ENCODE assay signal across 26 mouse cellular contexts in the genomic region with DNA sequence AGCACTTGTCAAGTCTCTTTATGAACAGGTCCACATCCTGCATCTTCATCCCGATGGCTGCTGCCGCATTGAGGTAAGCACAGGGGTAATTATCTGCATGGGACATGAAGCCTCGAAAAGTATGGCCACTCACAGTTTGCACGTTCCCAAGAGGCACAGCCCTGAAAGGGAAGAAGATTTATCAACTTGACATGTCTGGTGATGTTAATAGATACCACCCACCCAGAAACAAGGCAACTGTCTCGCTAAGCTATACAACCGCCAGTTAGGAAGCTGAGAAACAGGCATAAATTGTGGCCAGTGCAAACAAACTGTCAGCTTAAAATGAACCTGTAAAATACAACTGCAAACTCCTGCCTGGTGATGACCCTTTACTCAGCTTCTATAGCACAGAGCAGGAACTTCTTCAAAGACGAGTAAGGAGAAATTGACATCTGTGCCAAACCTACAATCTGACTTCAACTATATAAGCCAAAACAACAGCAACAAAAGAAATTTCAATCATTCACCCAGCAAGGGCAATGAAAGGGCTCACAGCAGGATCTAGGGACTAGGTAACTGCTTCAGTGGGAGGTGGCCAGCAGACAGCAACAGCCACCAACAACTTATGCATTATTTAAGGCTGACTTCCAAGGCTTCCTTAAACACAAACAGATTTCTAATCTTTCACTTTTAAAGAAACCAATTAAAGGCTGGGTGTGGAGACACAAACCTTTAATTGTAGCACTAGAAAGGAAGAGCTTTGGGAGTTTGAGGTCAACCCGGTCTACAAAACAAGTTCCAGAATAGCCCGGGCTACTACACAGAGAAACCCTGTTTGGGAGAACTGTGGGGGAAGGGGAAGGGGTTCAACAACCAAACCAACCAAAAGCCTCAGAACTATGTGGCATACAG. TPM values are rescaled to one million over a fixed set of nuclear protein-coding genes. Genes with fewer than 3 reads are reported as not detected.
DNase-seq lines count a peak whose midpoint lies in the region; ATAC-seq and TF ChIP-seq lines count a peak whose summit lies in the region.
"Had no signal": no experiment of that assay in that cellular context is flagged by ENCODE, and none has a peak within 500 bp of the region (broad histone marks: within the 10 kb centered on the region; RNA-seq: fewer than 3 reads in every experiment).

No protein-coding gene starts in this region.

- ATAC-seq in midbrain, embryonic 11.5 days (ENCODE audit: low FRiP score) = no peak
- no peak for ATAC-seq in midbrain, embryonic 13.5 days
- ATAC-seq in neural tube, embryonic 14.5 days (ENCODE audit: low read depth) = peak; percentile 31; the same call in 1 of the 2 replicates
- ATAC-seq: forebrain, embryonic 16.5 days; liver, embryonic 12.5 days; midbrain, embryonic 16.5 days had no signal

- peaks cover 9% of the 10 kb centered on the region for H3K36me3 ChIP-seq in midbrain, embryonic 11.5 days (ENCODE audit: control insufficient read depth, insufficient read depth, low read length)
- H3K36me3 ChIP-seq in midbrain, embryonic 13.5 days = peaks cover 56% of the 10 kb centered on the region
- peaks cover 17 to 33% of the 10 kb centered on the region in 2 experiments for H3K36me3 ChIP-seq in MEL (ENCODE audit: control insufficient read depth in 1 of 2, insufficient read depth in 2 of 2, low read length in 2 of 2)
- H3K36me3 ChIP-seq in neural tube, embryonic 14.5 days (ENCODE audit: control insufficient read depth, insufficient read depth, low read length) = peaks cover 15% of the 10 kb centered on the region

- H3K79me2 ChIP-seq in MEL (ENCODE audit: control insufficient read depth, insufficient read depth, low read length, poor library complexity) = no peaks in the 10 kb centered on the region

- WGBS in midbrain, embryonic 11.5 days = 73% methylated on average over 9 of the region's 9 CpGs
- WGBS in midbrain, embryonic 13.5 days = 79% methylated on average over 9 of the region's 9 CpGs
- 26% methylated on average over 9 of the region's 9 CpGs for WGBS in neural tube, embryonic 14.5 days

- TF ChIP-seq EP300 in MEL (IDR thresholded peaks at IDR 0.05; ENCODE audit: low read depth in 1 of 2, low read length in 2 of 2) = peak in 1 of 2 experiments; percentile 62; a peak in 2 of 4 replicates

- H3K27me3 ChIP-seq in midbrain, embryonic 11.5 days (ENCODE audit: control insufficient read depth, insufficient read depth, low read length) = no peaks in the 10 kb centered on the region
- H3K27me3 ChIP-seq in midbrain, embryonic 13.5 days = no peaks in the 10 kb centered on the region
- no peaks in the 10 kb centered on the region for H3K27me3 ChIP-seq in MEL (ENCODE audit: control insufficient read depth in 1 of 2, insufficient read depth in 2 of 2, low read length in 2 of 2)
- no peaks in the 10 kb centered on the region for H3K27me3 ChIP-seq in neural tube, embryonic 14.5 days (ENCODE audit: control insufficient read depth, insufficient read depth, low read length)
- H3K27me3 ChIP-seq: heart, embryonic 12.5 days; hindbrain, embryonic 12.5 days; kidney, embryonic 15.5 days; limb, embryonic 13.5 days; liver, embryonic 12.5 days; megakaryocyte, embryonic 14.5 days had no signal

- no peak for TF ChIP-seq CTCF in MEL (IDR thresholded peaks at IDR 0.05 in 2 of 3, conservative IDR thresholded peaks at IDR 0.05 in 1 of 3; ENCODE audit: control insufficient read depth in 1 of 3, insufficient read depth in 1 of 3, low read depth in 2 of 3, low read length in 3 of 3, poor library complexity in 1 of 3, severe bottlenecking in 1 of 3)

- peak; percentile 51 for DNase-seq in midbrain, embryonic 11.5 days (ENCODE audit: low spot score, missing footprints)
- peak; percentile 45 for DNase-seq in MEL (ENCODE audit: low read depth, low spot score)
- peak; percentile 51 for DNase-seq in embryo, embryonic 10 days (ENCODE audit: low spot score)
- DNase-seq in layer of hippocampus, adult 9-11 months = no peak
- DNase-seq in right cerebral cortex, postnatal 4 days = no peak
- DNase-seq: adrenal gland, postnatal 36 days; cerebellum, adult 9-11 months; gastrocnemius, postnatal 10 days; heart, postnatal 10 days; kidney, postnatal 36 days; lung, adult 18-20 months; lung, postnatal 10 days; right cerebral cortex, postnatal 25 days; thymus, adult 2 months; thymus, postnatal 4 days had no signal

- no peak overlapping the region for H3K4me2 ChIP-seq in midbrain, embryonic 11.5 days
- H3K4me2 ChIP-seq in midbrain, embryonic 13.5 days (replicated peaks) = no peak overlapping the region
- H3K4me2 ChIP-seq in neural tube, embryonic 14.5 days (ENCODE audit: low read depth, low read length) = no peak overlapping the region
- H3K4me2 ChIP-seq: heart, embryonic 12.5 days; hindbrain, embryonic 12.5 days; kidney, embryonic 15.5 days; limb, embryonic 13.5 days; liver, embryonic 12.5 days had no signal

- TF ChIP-seq POLR2A in MEL (IDR thresholded peaks at IDR 0.05; ENCODE audit: control insufficient read depth in 1 of 2, insufficient read depth in 1 of 2, low read depth in 1 of 2, low read length in 2 of 2, poor library complexity in 1 of 2) = no peak

- H3K9ac ChIP-seq in midbrain, embryonic 11.5 days (ENCODE audit: low read length) = no peak overlapping the region
- no peak overlapping the region for H3K9ac ChIP-seq in midbrain, embryonic 13.5 days (replicated peaks)
- no peak overlapping the region for H3K9ac ChIP-seq in MEL (ENCODE audit: control insufficient read depth, low read depth, low read length, poor library complexity, severe bottlenecking)
- no peak overlapping the region for H3K9ac ChIP-seq in neural tube, embryonic 14.5 days (replicated peaks; ENCODE audit: low read depth, low read length)
- H3K9ac ChIP-seq: heart, embryonic 12.5 days; hindbrain, embryonic 12.5 days; kidney, embryonic 15.5 days; limb, embryonic 13.5 days; liver, embryonic 12.5 days had no signal

- H3K9me3 ChIP-seq in midbrain, embryonic 11.5 days (ENCODE audit: control insufficient read depth, low read length) = no peaks in the 10 kb centered on the region
- no peaks in the 10 kb centered on the region for H3K9me3 ChIP-seq in midbrain, embryonic 13.5 days
- no peaks in the 10 kb centered on the region for H3K9me3 ChIP-seq in MEL (replicated peaks; ENCODE audit: insufficient read depth, low read length)
- H3K9me3 ChIP-seq in neural tube, embryonic 14.5 days (ENCODE audit: control insufficient read depth, low read length) = no peaks in the 10 kb centered on the region
- H3K9me3 ChIP-seq: kidney, embryonic 15.5 days; limb, embryonic 13.5 days; liver, embryonic 12.5 days had no signal

- no peaks in the 10 kb centered on the region for H3K4me1 ChIP-seq in midbrain, embryonic 11.5 days (ENCODE audit: control insufficient read depth, insufficient read depth, low read length)
- no peaks in the 10 kb centered on the region for H3K4me1 ChIP-seq in midbrain, embryonic 13.5 days (replicated peaks)
- peaks cover 6 to 26% of the 10 kb centered on the region in 2 experiments for H3K4me1 ChIP-seq in MEL (ENCODE audit: control insufficient read depth in 1 of 2, insufficient read depth in 2 of 2, low read length in 2 of 2)
- no peaks in the 10 kb centered on the region; the same call in 1 of the 2 replicates for H3K4me1 ChIP-seq in neural tube, embryonic 14.5 days (ENCODE audit: control insufficient read depth, insufficient read depth, low read length)
- H3K4me1 ChIP-seq: heart, embryonic 12.5 days; limb, embryonic 13.5 days; liver, embryonic 12.5 days had no signal

- TF ChIP-seq RAD21 in MEL (IDR thresholded peaks at IDR 0.05; ENCODE audit: low read depth, low read length) = no peak

- H3K4me3 ChIP-seq in midbrain, embryonic 11.5 days (ENCODE audit: low read depth, low read length) = no peak overlapping the region
- no peak overlapping the region for H3K4me3 ChIP-seq in midbrain, embryonic 13.5 days (replicated peaks)
- no peak overlapping the region for H3K4me3 ChIP-seq in MEL (ENCODE audit: control insufficient read depth in 1 of 2, insufficient read depth in 1 of 2, low read depth in 2 of 2, low read length in 2 of 2)
- no peak overlapping the region for H3K4me3 ChIP-seq in neural tube, embryonic 14.5 days (ENCODE audit: low read depth, low read length)
- H3K4me3 ChIP-seq: heart, embryonic 12.5 days; hindbrain, embryonic 12.5 days; kidney, embryonic 15.5 days; limb, embryonic 13.5 days; liver, embryonic 12.5 days; megakaryocyte, embryonic 14.5 days; myocyte had no signal

- H3K27ac ChIP-seq in midbrain, embryonic 11.5 days (ENCODE audit: low read depth, low read length) = no peak overlapping the region
- no peak overlapping the region for H3K27ac ChIP-seq in midbrain, embryonic 13.5 days
- peak overlapping the region; percentile 37; the same call in 1 of the 2 replicates for H3K27ac ChIP-seq in MEL (ENCODE audit: control insufficient read depth, low read depth, low read length)
- no peak overlapping the region for H3K27ac ChIP-seq in neural tube, embryonic 14.5 days (ENCODE audit: low read depth, low read length)
- H3K27ac ChIP-seq: hindbrain, embryonic 12.5 days; kidney, embryonic 15.5 days; limb, embryonic 13.5 days; liver, embryonic 12.5 days had no signal

TF ChIP-seq in MEL, 35 proteins besides CTCF, POLR2A, EP300 and RAD21:
- TF ChIP-seq ETS1 (IDR thresholded peaks at IDR 0.05; ENCODE audit: low read depth, low read length) (0 out of 2 replicates have a peak, but pooled peaks have one; percentile 18), ZKSCAN1 (IDR thresholded peaks at IDR 0.05; ENCODE audit: low read depth, low read length) (no peak), ELF1 (IDR thresholded peaks at IDR 0.05; ENCODE audit: low read depth, low read length) (no peak), NELFE (IDR thresholded peaks at IDR 0.05; ENCODE audit: low read depth, low read length) (no peak), JUND (IDR thresholded peaks at IDR 0.05; ENCODE audit: low read depth, low read length) (no peak), TAL1 (IDR thresholded peaks at IDR 0.05; ENCODE audit: low read length) (no peak), MAX (IDR thresholded peaks at IDR 0.05; ENCODE audit: low read length) (no peak), TCF12 (IDR thresholded peaks at IDR 0.05; ENCODE audit: low read depth, low read length) (0 out of 2 replicates have a peak, but pooled peaks have one; percentile 24), MYB (IDR thresholded peaks at IDR 0.05; ENCODE audit: low read depth, low read length) (peak; percentile 64), SIN3A (IDR thresholded peaks at IDR 0.05; ENCODE audit: low read length) (peak; percentile 39; the same call in 1 of the 2 replicates), MXI1 (IDR thresholded peaks at IDR 0.05; ENCODE audit: low read depth, low read length) (no peak), BHLHE40 (IDR thresholded peaks at IDR 0.05; ENCODE audit: borderline replicate concordance, low read depth, low read length) (peak; percentile 26; the same call in 1 of the 2 replicates)

RNA-seq across cellular contexts. Expression of gene Sepsecs, which starts 25.3 kb away (rescaled TPM):
- 8.0 and 8.7 TPM in 2 replicates for polyA plus RNA-seq in midbrain, embryonic 11.5 days (2014; fragmentation: Nextera tagmentation; extraction: Ambion mirVana)
- 8.0 and 8.3 TPM in 2 replicates for polyA plus RNA-seq in midbrain, embryonic 13.5 days (2015; fragmentation: Nextera tagmentation; extraction: Ambion mirVana)
- total RNA-seq in MEL (2012; rRNA removed) = 11.3 and 12.2 TPM in 2 replicates
- polyA plus RNA-seq in MEL (2012; ENCODE audit: insufficient read depth in 1 of 2, insufficient read length in 2 of 2, low read depth in 1 of 2, low replicate concordance in 2 of 2, missing spikeins in 1 of 2) = 10 to 100 TPM in 1 of 2 experiments, not detected in 1; 11.8 TPM
- polyA plus RNA-seq in neural tube, embryonic 14.5 days (2014; fragmentation: Nextera tagmentation; extraction: Ambion mirVana) = 7.4 and 8.3 TPM in 2 replicates

Comparison
In these comparisons a context has a peak if more than half of its experiments do, and no peak if none do; other contexts are left out.
1. DNase-seq: peak in midbrain, embryonic 11.5 days (single experiment), MEL (single experiment) and embryo, embryonic 10 days (single experiment); none in layer of hippocampus, adult 9-11 months (single experiment) and right cerebral cortex, postnatal 4 days (single experiment).